Mouse (Mus musculus): ENCODE results near the gene Ikzf4.

DNA sequence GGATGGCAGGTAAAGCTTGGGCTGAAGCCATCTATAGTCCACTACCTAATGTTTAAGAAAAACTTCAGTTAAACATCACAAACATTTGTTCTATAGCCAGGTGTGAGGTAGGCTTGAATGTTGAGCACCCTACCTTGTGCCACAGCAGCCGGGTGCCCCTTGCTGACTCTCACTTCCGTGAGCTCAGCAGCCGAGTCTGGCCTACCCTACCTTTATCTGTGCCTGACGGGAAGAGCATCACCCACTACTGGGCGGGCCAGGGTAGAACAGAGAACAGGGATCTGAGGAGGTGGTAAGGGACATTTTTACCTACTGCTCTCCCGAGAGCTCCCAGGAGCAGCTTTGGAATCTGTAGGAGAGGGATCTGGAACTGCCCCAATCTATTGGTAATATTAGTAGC lies 3.0 kb downstream of the Ikzf4 start:
- no peak for TF ChIP-seq CTCF (IDR thresholded peaks at IDR 0.05; ENCODE audit: low read depth, low read length)
- no peak for TF ChIP-seq POLR2A (IDR thresholded peaks at IDR 0.05; ENCODE audit: extremely low read depth, insufficient read depth, low read length)

Measured in liver, adult 2 months (tissue).